Mouse (Mus musculus): ENCODE measurements at regions not wholly inside any gene's neighbourhood (a gene's known extent, or its start where the extent isn't known, plus 50 kb on each side); places are given as distances from the start of the nearest gene placed in this dataset.
A peak's percentile ranks its signal among the peaks of the same experiment; 100 is the strongest.

DNA sequence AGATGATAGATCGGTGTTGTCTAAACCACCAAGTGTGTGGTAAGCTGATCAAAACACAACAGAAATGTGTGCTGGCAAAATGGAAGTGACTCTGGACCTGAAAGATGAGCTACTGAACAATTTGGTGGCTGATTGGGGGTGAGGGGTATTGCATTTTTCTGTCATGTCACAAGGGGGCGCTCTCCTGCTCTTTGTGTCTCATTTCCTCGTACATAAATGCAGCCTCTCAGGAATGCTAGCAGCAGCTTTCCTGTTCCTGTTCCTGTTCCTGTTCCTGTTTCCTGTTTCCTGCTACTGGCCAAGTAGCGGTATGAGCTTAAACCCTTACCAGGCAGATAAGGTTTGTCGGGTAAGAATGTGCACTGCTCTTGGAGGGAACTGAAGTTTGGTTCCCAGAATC is 134.7 kb upstream of the Fstl4 start:
- no peak for DNase-seq (ENCODE audit: low read depth, low spot score)

- DNase-seq (ENCODE audit: low read depth, low spot score) = no peak
These were observed 132.9 kb upstream of the Fstl4 start for GRCm38 (mm10) chr11:52631579-52631978.

GRCm38 (mm10) chr11:52634189-52634588 is 130.2 kb upstream of the Fstl4 start:
- DNase-seq (ENCODE audit: low read depth, low spot score) = no peak

DNA sequence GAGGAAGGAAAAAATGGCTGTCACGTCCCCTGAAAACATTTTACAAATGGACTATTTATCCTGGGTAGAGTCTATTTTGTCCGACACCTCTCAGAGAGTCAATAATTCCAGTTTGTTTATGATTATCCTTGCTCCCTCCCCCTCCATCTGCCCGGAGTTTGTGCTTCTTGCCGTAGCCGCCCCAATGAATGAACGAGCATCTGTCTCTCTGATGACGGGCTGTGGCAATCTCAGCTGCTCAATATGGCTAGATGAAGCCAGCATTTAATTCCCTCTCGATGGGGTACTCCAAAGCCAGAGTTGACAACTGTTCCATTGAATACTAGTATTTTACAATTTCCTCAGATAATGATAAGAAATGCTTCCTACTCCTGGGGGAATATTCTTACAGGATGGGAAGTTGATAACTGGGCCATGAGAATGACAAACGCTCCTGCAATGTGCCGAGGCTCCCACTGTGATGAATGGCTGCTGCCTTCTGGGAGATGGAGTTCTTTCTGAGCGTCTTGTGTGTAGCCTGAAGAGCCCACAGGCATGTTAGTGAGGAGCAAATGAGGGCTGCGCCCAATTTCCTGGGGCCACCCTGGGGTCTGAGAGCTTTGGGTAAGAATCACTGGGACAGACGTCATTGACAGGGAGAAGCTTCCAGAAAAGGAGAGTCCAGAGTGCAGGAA is 128.6 kb upstream of the Fstl4 start:
- no peak for DNase-seq (ENCODE audit: low read depth, low spot score)

DNA sequence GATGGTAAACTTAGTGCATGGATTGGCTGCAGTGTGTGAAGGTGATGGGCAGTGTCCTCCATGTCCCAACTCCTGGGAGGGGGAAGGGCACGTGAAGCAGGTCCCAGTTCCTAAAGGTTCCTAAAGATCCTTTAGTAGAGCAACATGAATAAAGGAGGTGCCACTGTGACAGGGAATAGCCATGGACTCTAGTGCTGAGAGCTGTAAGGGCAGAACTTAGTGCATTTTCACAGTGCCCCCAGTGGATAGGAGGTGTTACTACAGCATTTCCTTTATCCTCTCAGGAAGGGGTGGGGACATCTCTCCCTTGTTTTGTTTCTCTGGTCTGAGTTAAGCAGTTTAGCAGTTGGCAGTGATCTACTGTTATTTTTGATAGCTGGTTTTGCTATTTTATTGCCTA is 125.5 kb upstream of the Fstl4 start:
- DNase-seq (ENCODE audit: low read depth, low spot score) = no peak

DNA sequence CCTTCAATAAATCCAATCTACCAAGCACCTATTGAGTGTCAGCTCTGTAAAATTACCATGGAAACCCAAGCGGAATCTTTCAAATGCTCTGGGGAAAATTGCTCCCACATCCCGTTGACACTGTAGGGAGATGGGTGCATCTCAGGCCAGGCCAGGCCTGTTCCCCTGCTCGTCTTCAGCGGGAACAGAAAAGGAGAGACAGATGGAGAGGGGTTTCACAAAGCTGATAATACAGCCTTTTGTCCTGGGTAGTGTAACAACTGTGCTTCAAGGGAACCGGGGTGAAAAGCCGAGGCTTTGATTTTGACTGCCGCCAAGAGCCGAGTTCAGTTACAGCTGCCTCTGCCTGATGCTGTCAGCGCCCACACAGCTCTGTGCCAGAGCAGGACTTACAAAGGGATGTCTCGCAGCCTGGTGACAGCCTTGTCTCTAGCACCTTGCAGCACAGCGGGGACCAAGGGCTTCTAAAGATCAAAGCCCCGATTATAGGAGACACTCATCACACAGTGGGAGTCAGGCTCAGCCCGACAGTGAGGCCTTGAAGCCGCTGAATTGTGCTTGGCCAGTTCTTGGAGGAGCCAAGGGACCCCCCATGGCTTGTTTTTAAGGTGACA is 122.6 kb upstream of the Fstl4 start:
- no peak for DNase-seq (ENCODE audit: low read depth, low spot score)

GRCm38 (mm10) chr11:52644081-52644768 is 120.2 kb upstream of the Fstl4 start:
- no peak for DNase-seq (ENCODE audit: low read depth, low spot score)

DNA sequence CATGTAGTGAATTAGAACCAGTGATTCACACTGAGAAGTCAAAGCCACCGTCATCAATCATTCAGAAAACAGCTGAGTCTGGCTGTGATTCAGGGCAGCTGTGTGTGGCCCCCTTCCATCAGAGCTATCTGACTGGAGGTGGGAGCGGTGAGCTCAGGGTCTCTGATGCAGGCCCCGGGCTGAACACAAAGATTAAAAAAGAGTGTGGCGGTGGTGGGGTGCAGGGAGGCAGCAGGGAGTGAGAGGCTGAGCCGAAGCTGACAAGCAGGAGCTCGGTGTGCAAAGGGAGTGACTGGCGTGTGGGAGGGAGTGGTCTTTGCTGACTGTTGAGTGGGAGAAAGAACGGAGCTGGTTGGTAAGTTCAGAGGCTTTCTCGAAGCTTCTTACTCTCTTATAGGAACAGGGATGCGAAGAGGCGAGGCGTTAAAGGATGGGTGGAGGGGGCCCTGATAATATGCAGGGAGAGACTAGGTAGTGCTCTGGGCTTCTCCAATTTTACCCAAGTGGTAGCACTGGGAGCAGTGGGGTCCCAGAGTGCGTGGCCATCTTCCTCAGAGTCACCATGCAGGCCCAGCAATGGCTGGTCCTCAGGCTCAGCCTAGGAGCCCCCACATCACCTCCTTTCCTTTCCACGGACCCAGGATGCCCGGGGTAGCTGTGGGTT is 116.1 kb upstream of the Fstl4 start:
- peak; percentile 62 for DNase-seq (ENCODE audit: low read depth, low spot score)

- DNase-seq (ENCODE audit: low read depth, low spot score) = peak; percentile 83
These were observed 115.5 kb upstream of the Fstl4 start for GRCm38 (mm10) chr11:52648849-52649400.

- no peak for DNase-seq (ENCODE audit: low read depth, low spot score)
These were observed 109.8 kb upstream of the Fstl4 start for GRCm38 (mm10) chr11:52654640-52655039.

DNA sequence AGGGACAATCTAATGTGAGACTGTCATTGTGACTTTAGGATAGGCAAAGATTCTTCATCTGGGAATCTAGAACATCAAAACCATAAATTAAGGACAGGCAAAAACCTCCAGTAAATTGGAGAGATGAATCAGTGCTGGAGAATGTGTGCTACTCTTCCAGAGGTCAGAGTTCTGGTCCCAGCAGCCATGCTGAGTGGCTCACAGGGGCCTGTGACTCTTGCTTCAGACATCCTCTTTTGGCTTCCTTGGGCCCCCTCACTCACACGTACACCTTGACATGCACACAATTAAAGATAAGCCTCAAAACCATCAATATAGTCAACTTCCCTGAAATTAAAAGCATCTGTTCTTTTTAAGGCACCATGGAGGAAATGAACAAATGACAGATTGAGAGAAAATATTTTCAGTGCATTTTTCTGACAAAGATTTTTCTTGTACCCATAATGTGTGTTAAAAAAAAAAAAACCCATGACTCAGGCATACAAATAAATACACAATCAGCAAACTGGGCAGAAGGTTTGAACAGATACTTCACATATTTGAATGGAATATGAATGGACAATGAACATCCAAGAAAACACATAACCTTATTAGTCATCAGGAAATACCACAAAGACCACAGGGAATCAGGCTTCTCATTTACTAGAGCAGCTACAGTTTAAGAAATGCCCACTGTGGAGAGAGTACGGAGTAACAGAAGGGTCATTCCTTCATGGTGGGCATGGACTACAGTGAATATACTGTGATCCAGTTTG is 108.5 kb upstream of the Fstl4 start:
- DNase-seq (ENCODE audit: low read depth, low spot score) = no peak

DNA sequence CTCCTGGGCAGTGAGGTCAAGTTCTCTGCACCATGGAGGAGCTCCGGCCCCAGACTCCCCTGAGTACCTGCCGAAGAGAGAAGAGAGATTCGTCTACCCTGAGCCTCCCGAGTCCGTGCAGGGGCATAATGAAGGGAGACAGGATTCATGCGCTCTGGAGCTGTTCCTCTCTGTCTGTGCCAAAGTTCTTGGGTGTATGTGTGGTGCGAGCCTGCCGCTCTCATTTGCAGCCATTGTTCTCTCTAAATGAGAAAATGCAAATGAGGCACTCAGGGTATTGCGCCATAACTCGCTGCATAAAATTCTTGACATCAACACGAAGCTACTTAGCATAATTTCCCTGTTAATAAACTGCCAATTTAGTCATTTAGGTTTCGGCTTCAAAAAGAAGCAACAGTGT is 103.2 kb upstream of the Fstl4 start:
- no peak for DNase-seq (ENCODE audit: low read depth, low spot score)

DNA sequence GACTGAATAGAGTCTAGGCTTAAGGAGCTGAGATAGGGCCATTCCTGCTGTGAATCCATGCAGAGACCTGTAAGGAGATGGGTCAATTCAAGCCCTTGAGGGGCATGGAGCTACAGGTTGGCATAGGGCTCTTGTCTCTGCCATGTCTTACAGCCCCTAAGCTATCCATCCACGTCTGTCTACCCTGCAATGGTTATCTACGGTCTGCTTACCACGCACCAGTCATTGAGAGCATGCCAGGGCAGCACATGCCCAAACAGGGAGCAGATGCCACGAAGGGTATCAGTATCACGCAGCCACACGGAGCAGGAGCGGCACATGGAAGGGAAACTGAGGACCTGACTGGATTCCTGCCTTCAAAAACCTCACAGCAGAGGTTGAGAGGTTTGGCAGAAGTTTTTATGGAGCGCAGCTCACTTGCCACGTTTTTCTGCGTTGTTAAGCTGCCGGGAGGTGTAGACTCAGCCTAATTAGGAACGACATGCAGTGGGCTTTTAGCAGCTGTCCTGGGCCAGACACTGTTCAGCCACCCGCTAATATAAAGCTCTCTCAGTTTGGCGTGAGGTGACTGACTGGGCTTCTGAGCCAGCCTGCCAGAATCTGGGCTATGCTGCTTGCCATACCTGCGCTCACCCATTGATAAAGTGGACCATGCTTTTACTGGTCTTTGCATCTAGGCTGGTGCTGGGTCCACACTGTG is 102.4 kb upstream of the Fstl4 start:
- no peak for DNase-seq (ENCODE audit: low read depth, low spot score)

GRCm38 (mm10) chr11:52665343-52665742 is 99.1 kb upstream of the Fstl4 start:
- peak; percentile 58 for DNase-seq (ENCODE audit: low read depth, low spot score)

DNA sequence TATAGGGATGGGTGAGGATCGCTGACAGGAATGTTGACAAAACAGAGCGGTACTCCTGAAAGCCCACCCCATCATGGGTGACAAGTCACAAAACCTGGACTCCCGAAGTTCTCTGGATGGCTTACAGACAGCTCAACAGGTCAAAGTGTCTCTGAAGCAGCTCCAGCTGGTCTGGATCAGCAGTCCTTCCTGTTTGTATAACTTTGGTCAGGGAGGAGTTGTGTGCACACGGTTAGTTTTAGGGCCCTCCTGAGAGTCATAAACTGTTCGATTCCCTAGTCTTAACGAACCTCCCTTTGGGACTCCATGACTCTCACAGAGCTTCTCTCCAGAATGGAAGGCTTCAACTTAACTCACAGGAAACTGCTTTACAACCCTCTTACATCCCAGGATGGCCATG is 89.4 kb upstream of the Fstl4 start:
- DNase-seq (ENCODE audit: low read depth, low spot score) = no peak

GRCm38 (mm10) chr11:52678259-52678658 is 86.2 kb upstream of the Fstl4 start:
- DNase-seq (ENCODE audit: low read depth, low spot score) = no peak

DNA sequence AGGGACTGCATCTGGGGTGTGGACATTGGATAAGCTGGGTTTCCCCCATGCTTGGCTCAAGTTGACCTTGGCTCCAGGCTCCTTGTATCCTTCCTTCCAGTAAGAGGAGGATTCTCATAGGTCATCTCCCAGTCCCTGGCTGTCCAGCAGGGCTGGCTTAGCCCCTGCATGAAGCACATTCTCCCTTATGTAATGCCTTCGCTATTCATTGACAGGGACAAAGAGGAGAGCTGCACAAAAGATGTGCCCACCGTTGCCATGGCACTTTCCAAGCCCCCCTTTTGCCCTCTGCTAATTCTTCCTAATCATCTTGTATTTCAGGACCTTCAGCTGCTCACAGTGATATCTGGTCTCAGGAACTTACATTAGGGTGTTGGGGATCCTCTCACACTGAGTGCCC is 79.0 kb upstream of the Fstl4 start:
- no peak for DNase-seq (ENCODE audit: low read depth, low spot score)

DNA sequence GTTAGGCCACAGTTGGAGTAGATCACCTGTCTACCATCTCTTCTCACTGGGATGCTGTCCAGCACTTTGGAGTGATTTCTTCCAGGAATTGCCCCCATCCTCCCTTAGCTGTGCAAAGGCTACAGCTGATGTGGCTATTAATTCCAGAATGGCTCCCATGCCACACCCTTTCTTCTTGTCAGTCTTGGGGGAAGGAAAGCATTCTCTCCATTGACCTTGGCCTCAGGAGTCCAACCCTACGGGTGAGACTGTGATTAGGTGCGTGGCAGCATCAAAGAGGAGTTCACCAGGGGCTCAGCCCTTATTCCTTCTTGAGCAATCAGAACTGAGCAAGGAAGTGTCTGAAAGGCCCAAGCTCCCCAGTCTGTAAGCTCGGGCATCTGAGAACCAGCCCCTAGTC is 71.7 kb upstream of the Fstl4 start:
- DNase-seq (ENCODE audit: low read depth, low spot score) = no peak

DNA sequence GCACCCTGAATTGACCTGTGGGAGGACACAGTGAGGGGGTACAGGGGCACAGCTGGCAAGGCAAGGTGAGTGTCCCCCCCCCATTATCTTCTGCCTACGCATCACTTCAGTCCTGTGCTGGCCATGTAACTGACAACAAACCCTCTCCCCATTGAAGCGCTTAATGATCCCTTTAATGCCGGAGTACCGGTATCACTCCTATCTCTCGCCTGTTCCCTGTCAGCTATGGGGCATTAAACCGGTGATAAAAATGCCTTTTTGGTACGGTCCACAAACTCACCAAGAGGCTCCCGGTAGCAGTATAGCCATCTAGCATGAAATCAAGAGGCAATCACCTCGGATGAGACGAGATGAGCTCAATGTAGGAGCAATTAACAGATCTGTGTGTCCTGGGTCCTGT is 62.8 kb upstream of the Fstl4 start:
- no peak for DNase-seq (ENCODE audit: low read depth, low spot score)

DNA sequence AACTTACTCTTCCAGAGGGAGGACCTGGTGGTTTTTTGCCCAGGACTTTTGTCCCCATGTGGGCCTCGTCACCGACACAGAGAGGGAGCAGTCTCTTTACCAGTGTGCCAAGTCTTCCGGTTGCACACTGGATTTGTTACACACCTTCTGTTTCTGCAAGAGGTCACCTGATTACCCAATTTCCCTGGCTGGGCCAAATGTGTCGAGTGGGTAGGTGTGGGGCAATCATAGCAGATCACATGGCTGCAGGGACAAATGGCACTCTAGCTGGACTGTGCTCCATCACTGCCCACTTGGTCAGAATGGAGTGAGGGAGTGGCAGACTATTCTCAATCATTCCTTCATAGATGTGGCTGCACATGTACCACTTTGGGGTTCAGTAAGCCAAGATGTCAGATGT is 61.0 kb upstream of the Fstl4 start:
- no peak for DNase-seq (ENCODE audit: low read depth, low spot score)
